Comparison of ENCODE assay signal across 29 mouse cellular contexts in the genomic region with DNA sequence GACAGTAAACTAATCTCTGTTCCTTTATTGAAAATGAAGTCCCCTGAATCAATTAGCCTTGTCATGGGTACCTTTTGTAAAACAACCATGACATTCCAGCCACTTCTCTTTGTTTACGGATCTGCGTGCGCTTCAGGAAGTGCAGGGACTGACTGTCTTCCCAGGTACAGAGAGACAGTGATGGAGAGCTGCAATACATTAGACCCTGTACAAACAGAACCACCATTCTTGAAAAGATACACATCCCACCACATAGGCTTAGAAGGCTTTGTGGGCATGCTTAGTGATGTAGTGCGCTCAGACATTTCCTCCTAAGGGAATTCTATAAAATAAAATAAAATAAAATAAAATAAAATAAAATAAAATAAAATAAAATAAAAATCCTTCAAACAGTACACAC.
A peak's percentile ranks its signal among the peaks of the same experiment; 100 is the strongest.
DNase-seq lines count a peak whose midpoint lies in the region; ATAC-seq and TF ChIP-seq lines count a peak whose summit lies in the region.
"Had no signal": no experiment of that assay in that cellular context is flagged by ENCODE, and none has a peak within 500 bp of the region (broad histone marks: within the 10 kb centered on the region; RNA-seq: fewer than 3 reads in every experiment).

No protein-coding gene starts in this region.

- 49% methylated on average over 4 of the region's 4 CpGs for WGBS in hindbrain, embryonic 11.5 days
- 37% methylated on average over 4 of the region's 4 CpGs for WGBS in hindbrain, postnatal 0 days
- WGBS in liver, embryonic 12.5 days (ENCODE audit: insufficient replicate concordance), result 77% methylated on average over 4 of the region's 4 CpGs

- no peak for TF ChIP-seq CTCF in brain, embryonic 14.5 days (IDR thresholded peaks at IDR 0.05; ENCODE audit: borderline replicate concordance, extremely low read depth, insufficient read depth, insufficient read length)
- TF ChIP-seq CTCF in hindbrain, postnatal 0 days (IDR thresholded peaks at IDR 0.05; ENCODE audit: low read depth), result no peak
- no peak for TF ChIP-seq CTCF in gastrocnemius, adult 2 months (IDR thresholded peaks at IDR 0.05)

- no peak overlapping the region for H3K27ac ChIP-seq in hindbrain, embryonic 11.5 days (ENCODE audit: low read depth, low read length)
- H3K27ac ChIP-seq in hindbrain, postnatal 0 days, result no peak overlapping the region
- no peak overlapping the region for H3K27ac ChIP-seq in gastrocnemius, adult 2 months
- no peak overlapping the region for H3K27ac ChIP-seq in liver, embryonic 12.5 days
- H3K27ac ChIP-seq: embryonic facial prominence, embryonic 12.5 days; kidney, embryonic 15.5 days; left cerebral cortex, adult 2 months; limb, embryonic 13.5 days; stomach, embryonic 15.5 days had no signal

- DNase-seq in heart, adult 11 months, result peak; percentile 44
- DNase-seq in heart, adult 9 months (ENCODE audit: low spot score in 2 of 2), result no peak
- peak; percentile 60 for DNase-seq in brain, embryonic 14.5 days (ENCODE audit: low read depth)
- DNase-seq in hindbrain, embryonic 11.5 days (ENCODE audit: low spot score), result peak; percentile 33
- DNase-seq in hindbrain, postnatal 0 days (ENCODE audit: low spot score), result peak; percentile 13
- no peak for DNase-seq in gastrocnemius, adult 2 months
- DNase-seq in frontal cortex, postnatal 36 days (ENCODE audit: low spot score in 2 of 2), result no peak
- DNase-seq: adrenal gland, postnatal 25 days; B cell, adult 2 months; cerebellum, adult 2 months; cerebellum, postnatal 25 days; gastrocnemius, postnatal 10 days; heart, postnatal 36 days; kidney, adult 18-20 months; kidney, postnatal 25 days; liver, postnatal 0 days; lung, postnatal 36 days; right cerebral cortex, postnatal 25 days; thymus, postnatal 14 days had no signal

- no peak for TF ChIP-seq POLR2A in brain, embryonic 14.5 days (IDR thresholded peaks at IDR 0.05; ENCODE audit: borderline replicate concordance, extremely low read depth, insufficient read depth, insufficient read length, poor library complexity, severe bottlenecking)

- H3K9me3 ChIP-seq in hindbrain, embryonic 11.5 days (ENCODE audit: control insufficient read depth, low read length), result no peaks in the 10 kb centered on the region
- no peaks in the 10 kb centered on the region for H3K9me3 ChIP-seq in hindbrain, postnatal 0 days (ENCODE audit: low read length)
- H3K9me3 ChIP-seq in liver, embryonic 12.5 days (replicated peaks), result no peaks in the 10 kb centered on the region
- H3K9me3 ChIP-seq: forebrain, embryonic 10.5 days; kidney, embryonic 15.5 days; stomach, embryonic 15.5 days had no signal

- no peak overlapping the region for H3K9ac ChIP-seq in hindbrain, embryonic 11.5 days (ENCODE audit: low read depth, low read length)
- H3K9ac ChIP-seq in hindbrain, postnatal 0 days (replicated peaks; ENCODE audit: low read length), result no peak overlapping the region
- H3K9ac ChIP-seq in liver, embryonic 12.5 days, result no peak overlapping the region
- H3K9ac ChIP-seq: embryonic facial prominence, embryonic 12.5 days; kidney, embryonic 15.5 days; limb, embryonic 13.5 days; liver, postnatal 0 days; stomach, embryonic 15.5 days had no signal

- intact Hi-C loops in gastrocnemius, adult 2 months (cut with DNase I), result no loop called here

- H3K4me3 ChIP-seq in hindbrain, embryonic 11.5 days (ENCODE audit: low read depth, low read length), result no peak overlapping the region
- H3K4me3 ChIP-seq in hindbrain, postnatal 0 days (ENCODE audit: low read length), result no peak overlapping the region
- H3K4me3 ChIP-seq in gastrocnemius, adult 2 months, result no peak overlapping the region
- no peak overlapping the region for H3K4me3 ChIP-seq in liver, embryonic 12.5 days
- H3K4me3 ChIP-seq: embryonic facial prominence, embryonic 12.5 days; forebrain, embryonic 10.5 days; kidney, embryonic 15.5 days; left cerebral cortex, adult 2 months; limb, embryonic 13.5 days; stomach, embryonic 15.5 days had no signal

- no peaks in the 10 kb centered on the region for H3K4me1 ChIP-seq in hindbrain, embryonic 11.5 days (replicated peaks; ENCODE audit: control insufficient read depth, insufficient read depth, low read length)
- H3K4me1 ChIP-seq in hindbrain, postnatal 0 days (ENCODE audit: insufficient read depth, low read length), result 0 out of 2 replicates have a peak, but pooled peaks cover 4% of the 10 kb centered on the region
- H3K4me1 ChIP-seq in liver, embryonic 12.5 days, result no peaks in the 10 kb centered on the region
- H3K4me1 ChIP-seq: stomach, embryonic 15.5 days had no signal

- peak; percentile 56; the same call in 1 of the 2 replicates for ATAC-seq in hindbrain, embryonic 11.5 days (ENCODE audit: low FRiP score)
- ATAC-seq in hindbrain, postnatal 0 days, result no peak
- ATAC-seq in liver, embryonic 12.5 days, result no peak
- ATAC-seq: inflammation-experienced regulatory T-cells, adult 6 months; liver, postnatal 0 days had no signal

- no peak overlapping the region for H3K4me2 ChIP-seq in hindbrain, embryonic 11.5 days (replicated peaks; ENCODE audit: low read depth, low read length)
- H3K4me2 ChIP-seq in hindbrain, postnatal 0 days (ENCODE audit: low read depth, low read length), result no peak overlapping the region
- H3K4me2 ChIP-seq in liver, embryonic 12.5 days, result no peak overlapping the region
- H3K4me2 ChIP-seq: embryonic facial prominence, embryonic 12.5 days; heart, embryonic 11.5 days; kidney, embryonic 15.5 days; limb, embryonic 13.5 days; liver, embryonic 11.5 days; stomach, embryonic 15.5 days had no signal

- H3K27me3 ChIP-seq in hindbrain, embryonic 11.5 days (ENCODE audit: control insufficient read depth, insufficient read depth, low read length), result no peaks in the 10 kb centered on the region
- no peaks in the 10 kb centered on the region for H3K27me3 ChIP-seq in hindbrain, postnatal 0 days (ENCODE audit: insufficient read depth, low read length)
- no peaks in the 10 kb centered on the region for H3K27me3 ChIP-seq in liver, embryonic 12.5 days (replicated peaks)
- H3K27me3 ChIP-seq: kidney, embryonic 15.5 days; stomach, embryonic 15.5 days had no signal

- H3K36me3 ChIP-seq in hindbrain, embryonic 11.5 days (ENCODE audit: control insufficient read depth, insufficient read depth, low read length), result no peaks in the 10 kb centered on the region
- no peaks in the 10 kb centered on the region for H3K36me3 ChIP-seq in hindbrain, postnatal 0 days (ENCODE audit: insufficient read depth, low read length)
- no peaks in the 10 kb centered on the region for H3K36me3 ChIP-seq in liver, embryonic 12.5 days
- H3K36me3 ChIP-seq: embryonic facial prominence, embryonic 12.5 days; forebrain, embryonic 10.5 days; kidney, embryonic 15.5 days; limb, embryonic 13.5 days; stomach, embryonic 15.5 days had no signal

Comparison
In these comparisons a context has a peak if more than half of its experiments do, and no peak if none do; other contexts are left out.
1. DNase-seq: peak in heart, adult 11 months (single experiment), brain, embryonic 14.5 days (single experiment), hindbrain, embryonic 11.5 days (single experiment) and hindbrain, postnatal 0 days (single experiment); none in heart, adult 9 months (0 of 2), gastrocnemius, adult 2 months (single experiment) and frontal cortex, postnatal 36 days (0 of 2).